Comparison of ENCODE assay signal across 9 mouse cellular contexts in genomic region chr1:90486349-90486839, GRCm38 (mm10).
DNase-seq lines count a peak whose midpoint lies in the region; ATAC-seq and TF ChIP-seq lines count a peak whose summit lies in the region.
"Had no signal": no experiment of that assay in that cellular context is flagged by ENCODE, and none has a peak within 500 bp of the region (broad histone marks: within the 10 kb centered on the region; RNA-seq: fewer than 3 reads in every experiment).

No protein-coding gene starts in this region.

- no peak for TF ChIP-seq CTCF in heart, adult 2 months (IDR thresholded peaks at IDR 0.05)
- no peak for TF ChIP-seq CTCF in C2C12 (IDR thresholded peaks at IDR 0.05; ENCODE audit: control insufficient read depth, insufficient read depth, insufficient read length)

- TF ChIP-seq POLR2A in heart, adult 2 months (IDR thresholded peaks at IDR 0.05; ENCODE audit: insufficient read depth, low read depth, low read length): no peak

- H3K36me3 ChIP-seq in heart, adult 2 months (ENCODE audit: control insufficient read depth, insufficient read depth, low read length): no peaks in the 10 kb centered on the region
- no peaks in the 10 kb centered on the region for H3K36me3 ChIP-seq in heart, embryonic 11.5 days (ENCODE audit: control insufficient read depth, insufficient read depth, low read length)
- no peaks in the 10 kb centered on the region for H3K36me3 ChIP-seq in C2C12 (ENCODE audit: control insufficient read depth, insufficient read depth)
- no peaks in the 10 kb centered on the region for H3K36me3 ChIP-seq in embryonic facial prominence, embryonic 14.5 days (ENCODE audit: control insufficient read depth, insufficient read depth, low read length)
- H3K36me3 ChIP-seq: liver, embryonic 15.5 days had no signal

- no peak overlapping the region for H3K27ac ChIP-seq in heart, adult 2 months
- H3K27ac ChIP-seq in heart, embryonic 11.5 days (ENCODE audit: low read depth, low read length): no peak overlapping the region
- H3K27ac ChIP-seq in embryonic facial prominence, embryonic 14.5 days (replicated peaks; ENCODE audit: low read depth, low read length): no peak overlapping the region
- H3K27ac ChIP-seq: liver, embryonic 15.5 days had no signal

- intact Hi-C loops in heart, adult 2 months (cut with DNase I): loop anchor here (5.0 kb wide), 1 partner anchor 284 kb away; the partner anchor contains the start of gene Ackr3

- no peaks in the 10 kb centered on the region for H3K79me3 ChIP-seq in C2C12 (ENCODE audit: low read depth)

- WGBS in heart, adult 2 months: 56% methylated on average over 11 of the region's 11 CpGs
- 72% methylated on average over 11 of the region's 11 CpGs for WGBS in heart, embryonic 11.5 days (ENCODE audit: insufficient replicate concordance)
- 63% methylated on average over 11 of the region's 11 CpGs for WGBS in embryonic facial prominence, embryonic 14.5 days

- ATAC-seq in heart, embryonic 11.5 days (replicated peaks; ENCODE audit: insufficient number of reproducible peaks, low FRiP score, low TSS enrichment): no peak
- peak; percentile 46; the same call in 1 of the 2 replicates for ATAC-seq in embryonic facial prominence, embryonic 14.5 days (ENCODE audit: low read depth)

- H3K4me2 ChIP-seq in heart, embryonic 11.5 days: no peak overlapping the region
- H3K4me2 ChIP-seq in embryonic facial prominence, embryonic 14.5 days (ENCODE audit: low read depth, low read length): no peak overlapping the region
- H3K4me2 ChIP-seq: liver, embryonic 15.5 days had no signal

- H3K79me2 ChIP-seq in heart, adult 2 months (replicated peaks; ENCODE audit: control insufficient read depth, insufficient read depth, low read length): no peaks in the 10 kb centered on the region
- H3K79me2 ChIP-seq in C2C12 (ENCODE audit: control insufficient read depth, insufficient read depth): no peaks in the 10 kb centered on the region

- H3K27me3 ChIP-seq in heart, adult 2 months (ENCODE audit: control insufficient read depth, insufficient read depth, low read length): no peaks in the 10 kb centered on the region
- H3K27me3 ChIP-seq in heart, embryonic 11.5 days (ENCODE audit: control insufficient read depth, insufficient read depth, low read length): no peaks in the 10 kb centered on the region
- H3K27me3 ChIP-seq in C2C12 (ENCODE audit: control insufficient read depth, insufficient read depth, insufficient read length): no peaks in the 10 kb centered on the region
- no peaks in the 10 kb centered on the region for H3K27me3 ChIP-seq in embryonic facial prominence, embryonic 14.5 days (replicated peaks; ENCODE audit: control insufficient read depth, insufficient read depth, low read length)
- H3K27me3 ChIP-seq: liver, embryonic 15.5 days had no signal

- peaks cover 7% of the 10 kb centered on the region for H3K4me1 ChIP-seq in heart, adult 2 months (ENCODE audit: control insufficient read depth, insufficient read depth, low read length)
- no peaks in the 10 kb centered on the region for H3K4me1 ChIP-seq in heart, embryonic 11.5 days (ENCODE audit: control insufficient read depth, insufficient read depth, low read length)
- H3K4me1 ChIP-seq in embryonic facial prominence, embryonic 14.5 days (ENCODE audit: control insufficient read depth, insufficient read depth, low read length): peaks cover 9% of the 10 kb centered on the region
- H3K4me1 ChIP-seq: liver, embryonic 15.5 days had no signal

- H3K4me3 ChIP-seq in heart, adult 2 months: no peak overlapping the region
- H3K4me3 ChIP-seq in heart, embryonic 11.5 days (ENCODE audit: low read depth, low read length): no peak overlapping the region
- H3K4me3 ChIP-seq in C2C12 (ENCODE audit: insufficient read depth, poor library complexity, severe bottlenecking): no peak overlapping the region
- no peak overlapping the region for H3K4me3 ChIP-seq in embryonic facial prominence, embryonic 14.5 days (ENCODE audit: low read depth, low read length)
- H3K4me3 ChIP-seq: liver, embryonic 15.5 days had no signal

- no peaks in the 10 kb centered on the region for H3K9me3 ChIP-seq in heart, embryonic 11.5 days (replicated peaks; ENCODE audit: control insufficient read depth, low read length)
- H3K9me3 ChIP-seq in embryonic facial prominence, embryonic 14.5 days (ENCODE audit: control insufficient read depth, low read length): no peaks in the 10 kb centered on the region
- H3K9me3 ChIP-seq: liver, embryonic 15.5 days had no signal

- no peak for DNase-seq in heart, adult 2 months
- peak; percentile 50 for DNase-seq in embryonic facial prominence, embryonic 14.5 days (ENCODE audit: low spot score)
- peak; percentile 49 to 65 for DNase-seq in layer of hippocampus, adult 8-10 months (ENCODE audit: low spot score in 2 of 2)
- DNase-seq in spleen, postnatal 4 days (ENCODE audit: low spot score in 2 of 2): no peak
- no peak for DNase-seq in adrenal gland, adult 8-10 months
- no peak for DNase-seq in adrenal gland, postnatal 36 days

- TF ChIP-seq EP300 in heart, adult 2 months (IDR thresholded peaks at IDR 0.05; ENCODE audit: insufficient read depth, low read depth, low read length): 0 out of 2 replicates have a peak, but pooled peaks have one; percentile 17

- H3ac ChIP-seq in C2C12 (ENCODE audit: control insufficient read depth, insufficient read length, low read depth): no peak overlapping the region

- no peak overlapping the region for H3K9ac ChIP-seq in heart, adult 2 months (ENCODE audit: low read depth, low read length)
- no peak overlapping the region for H3K9ac ChIP-seq in heart, embryonic 11.5 days (ENCODE audit: low read depth, low read length)
- no peak overlapping the region for H3K9ac ChIP-seq in embryonic facial prominence, embryonic 14.5 days (ENCODE audit: low read depth, low read length)
- H3K9ac ChIP-seq: liver, embryonic 15.5 days had no signal

TF ChIP-seq in C2C12, 6 proteins besides CTCF, POLR2A, EP300 and RAD21:
- peak; percentile 57 for TF ChIP-seq MAX (IDR thresholded peaks at IDR 0.05)
- TF ChIP-seq CEBPB (IDR thresholded peaks at IDR 0.05; ENCODE audit: low read depth): no peak
- peak; percentile 88 for TF ChIP-seq MYOD1 (IDR thresholded peaks at IDR 0.05; ENCODE audit: control insufficient read depth, insufficient read length, low read depth)
- TF ChIP-seq FOSL1 (IDR thresholded peaks at IDR 0.05; ENCODE audit: insufficient read depth, low read length, poor library complexity, severe bottlenecking): peak; percentile 56

Comparison
In these comparisons a context has a peak if more than half of its experiments do, and no peak if none do; other contexts are left out.
1. DNase-seq: peak in embryonic facial prominence, embryonic 14.5 days (single experiment) and layer of hippocampus, adult 8-10 months (2 of 2); none in heart, adult 2 months (0 of 2), spleen, postnatal 4 days (0 of 2), adrenal gland, adult 8-10 months (single experiment) and adrenal gland, postnatal 36 days (0 of 2).